Mouse (Mus musculus): ENCODE measurements at regions not wholly inside any gene's neighbourhood (a gene's known extent, or its start where the extent isn't known, plus 50 kb on each side); places are given as distances from the start of the nearest gene placed in this dataset.

- DNase-seq = no peak
These were observed 342.1 kb downstream of the Lpin1 start for GRCm38 (mm10) chr12:16268621-16269165.

DNA sequence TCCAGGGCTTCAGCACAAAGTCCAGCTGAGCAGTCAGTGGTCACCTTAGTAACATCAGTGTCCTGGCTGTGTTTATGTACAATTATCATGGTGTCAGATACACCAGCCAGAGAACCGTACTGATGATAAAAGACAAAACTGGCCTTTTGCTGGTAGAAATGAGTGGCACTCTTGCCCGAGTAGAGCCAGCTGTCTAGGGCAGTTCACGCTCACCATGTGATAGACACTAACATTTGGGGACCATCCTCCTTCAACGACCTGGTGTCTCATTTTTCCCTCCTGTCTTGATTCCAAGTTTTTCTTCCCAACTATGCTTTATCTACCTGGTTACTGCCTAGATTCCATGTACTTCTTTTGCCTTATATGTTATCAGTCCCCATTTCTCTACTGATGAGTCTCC lies 349.3 kb downstream of the Lpin1 start:
- no peak for DNase-seq

- no peak for DNase-seq
These were observed 349.8 kb downstream of the Lpin1 start for GRCm38 (mm10) chr12:16260981-16261380.

GRCm38 (mm10) chr12:16260501-16260900 lies 350.3 kb downstream of the Lpin1 start:
- no peak for DNase-seq

- DNase-seq = no peak
These were observed 360.1 kb downstream of the Lpin1 start for GRCm38 (mm10) chr12:16250621-16251020.

DNA sequence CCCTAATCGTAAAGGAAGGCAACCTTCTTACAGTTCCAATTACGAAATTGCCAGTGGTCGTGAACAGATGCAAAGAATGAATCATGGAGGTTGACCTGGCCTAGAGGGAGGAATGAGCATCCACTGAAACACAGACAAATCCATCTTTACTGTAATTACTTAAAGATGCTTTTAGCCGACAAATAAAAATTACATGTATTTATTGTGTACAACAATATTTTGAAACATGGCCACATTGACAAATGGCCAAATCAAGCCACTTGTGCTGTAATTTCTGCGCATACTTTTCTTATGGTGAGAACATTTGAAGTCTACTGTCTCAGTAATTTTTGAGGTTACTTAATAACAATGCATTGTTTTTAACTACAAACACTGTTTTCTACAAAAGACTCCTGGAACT lies 360.7 kb downstream of the Lpin1 start:
- DNase-seq = no peak

GRCm38 (mm10) chr12:16239792-16240191 lies 371.0 kb downstream of the Lpin1 start:
- no peak for DNase-seq

GRCm38 (mm10) chr12:16237498-16237897 lies 373.3 kb downstream of the Lpin1 start:
- DNase-seq = peak; percentile 64 to 68

- no peak for DNase-seq
These were observed 377.2 kb downstream of the Lpin1 start for GRCm38 (mm10) chr12:16233559-16233958.

DNA sequence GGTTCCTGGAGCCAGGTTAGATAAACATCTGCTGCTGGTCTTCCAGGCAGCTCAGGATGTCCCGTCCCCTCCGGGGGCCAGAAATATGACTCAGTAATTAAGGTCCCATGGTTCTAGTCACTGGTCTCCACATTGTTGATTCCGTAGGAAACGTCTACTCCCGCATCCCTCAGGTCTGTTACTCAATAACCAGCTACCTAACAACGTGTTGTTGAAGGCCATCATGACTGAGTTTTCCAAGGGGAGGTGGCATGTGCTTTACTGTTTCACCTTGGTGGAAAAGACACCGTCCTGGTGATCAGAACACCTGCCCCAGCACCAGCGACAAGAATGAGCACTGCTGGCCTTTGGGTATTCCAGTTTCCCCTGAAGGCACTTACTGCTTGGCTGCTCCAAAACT lies 377.9 kb downstream of the Lpin1 start:
- no peak for DNase-seq

DNA sequence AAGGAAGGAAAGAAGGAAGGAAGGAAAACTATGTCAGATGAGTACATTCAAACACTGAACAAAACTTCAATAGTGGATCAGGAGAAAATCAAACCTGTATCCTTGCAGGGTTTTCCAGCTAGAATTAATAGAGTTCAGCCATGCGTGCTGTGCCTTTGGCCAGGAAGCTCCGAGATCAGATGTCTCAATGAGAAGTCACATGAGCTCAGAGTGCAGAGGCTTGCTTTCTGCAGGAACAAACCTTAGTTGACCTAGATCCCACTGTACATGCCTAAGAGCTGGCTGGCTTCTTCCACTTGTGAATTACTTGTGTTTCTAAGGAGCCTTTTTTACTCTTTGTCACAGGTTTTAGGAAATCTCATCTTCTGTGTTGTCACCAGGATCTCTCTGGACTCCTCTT lies 378.7 kb downstream of the Lpin1 start:
- peak in 1 of 2 experiments; percentile 27 for DNase-seq

GRCm38 (mm10) chr12:16231093-16231492 lies 379.7 kb downstream of the Lpin1 start:
- no peak for DNase-seq

GRCm38 (mm10) chr12:16225428-16225827 lies 385.3 kb downstream of the Lpin1 start:
- no peak for DNase-seq

GRCm38 (mm10) chr12:16222836-16223450 lies 387.8 kb downstream of the Lpin1 start:
- DNase-seq = peak; percentile 20 to 36

DNA sequence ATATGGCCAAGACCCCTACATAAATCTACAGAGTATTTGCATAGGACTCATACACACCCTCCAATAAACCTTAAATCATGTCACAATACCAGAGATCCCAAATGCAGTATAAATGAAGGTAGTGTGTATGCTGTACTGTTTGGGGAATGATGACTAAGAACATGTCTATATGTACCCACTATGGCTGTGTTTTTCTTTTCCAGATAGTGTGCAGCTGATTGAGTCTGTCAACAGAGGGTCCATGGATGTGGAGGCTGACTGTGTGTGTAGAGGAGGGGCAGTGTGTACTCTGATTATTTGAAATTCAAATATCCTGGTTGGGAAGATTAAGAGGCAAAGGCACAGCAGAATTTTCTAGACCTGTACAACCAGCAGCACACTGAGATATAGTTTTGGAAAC lies 388.6 kb downstream of the Lpin1 start:
- no peak for DNase-seq

DNA sequence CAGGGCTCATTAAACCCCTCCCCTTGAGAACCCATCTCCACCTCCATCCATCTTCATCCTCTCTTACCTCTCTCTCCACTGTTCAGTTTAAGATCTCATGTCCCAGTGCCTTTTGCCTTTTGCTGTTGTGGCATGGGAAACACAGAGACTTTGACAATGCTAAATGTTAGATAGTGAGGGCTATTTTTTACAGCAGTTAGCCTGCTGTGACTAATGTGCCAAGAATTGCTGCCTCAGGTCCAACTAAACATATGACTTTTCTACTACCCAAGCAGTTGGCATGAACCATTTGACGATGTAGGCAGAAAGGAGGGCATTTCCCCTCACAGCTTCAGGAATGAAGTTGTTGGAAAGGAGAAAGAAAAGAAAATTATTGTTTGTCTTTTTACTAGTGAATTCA lies 389.6 kb downstream of the Lpin1 start:
- DNase-seq = no peak

- no peak for DNase-seq
These were observed 390.2 kb downstream of the Lpin1 start for GRCm38 (mm10) chr12:16220561-16220960.

DNA sequence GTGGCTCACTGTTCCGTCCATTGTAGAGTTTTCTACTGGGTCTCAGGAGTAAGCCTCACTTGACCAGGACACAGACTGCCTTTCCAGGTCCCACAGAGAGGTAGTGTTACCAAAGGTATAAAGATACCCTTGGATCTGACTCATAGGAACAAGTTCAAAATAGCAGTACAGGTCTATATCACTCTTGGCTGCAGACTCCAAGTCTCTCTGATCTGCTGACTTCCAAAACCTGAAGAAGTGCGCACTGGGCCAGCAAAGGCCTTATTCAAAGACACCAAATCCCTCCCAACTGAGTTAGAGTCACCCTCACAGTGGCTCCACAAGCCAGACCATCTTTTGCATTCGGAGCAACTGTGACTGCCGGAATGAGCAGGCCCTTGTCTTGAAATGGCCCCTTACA lies 391.9 kb downstream of the Lpin1 start:
- DNase-seq = no peak

GRCm38 (mm10) chr12:16210553-16210952 lies 393.8 kb upstream of the Trib2 start:
- no peak for DNase-seq

GRCm38 (mm10) chr12:16210111-16210510 lies 393.4 kb upstream of the Trib2 start:
- no peak for DNase-seq

- DNase-seq = no peak
These were observed 388.2 kb upstream of the Trib2 start for GRCm38 (mm10) chr12:16204941-16205340.

- DNase-seq = no peak
These were observed 380.2 kb upstream of the Trib2 start for GRCm38 (mm10) chr12:16196917-16197316.

DNA sequence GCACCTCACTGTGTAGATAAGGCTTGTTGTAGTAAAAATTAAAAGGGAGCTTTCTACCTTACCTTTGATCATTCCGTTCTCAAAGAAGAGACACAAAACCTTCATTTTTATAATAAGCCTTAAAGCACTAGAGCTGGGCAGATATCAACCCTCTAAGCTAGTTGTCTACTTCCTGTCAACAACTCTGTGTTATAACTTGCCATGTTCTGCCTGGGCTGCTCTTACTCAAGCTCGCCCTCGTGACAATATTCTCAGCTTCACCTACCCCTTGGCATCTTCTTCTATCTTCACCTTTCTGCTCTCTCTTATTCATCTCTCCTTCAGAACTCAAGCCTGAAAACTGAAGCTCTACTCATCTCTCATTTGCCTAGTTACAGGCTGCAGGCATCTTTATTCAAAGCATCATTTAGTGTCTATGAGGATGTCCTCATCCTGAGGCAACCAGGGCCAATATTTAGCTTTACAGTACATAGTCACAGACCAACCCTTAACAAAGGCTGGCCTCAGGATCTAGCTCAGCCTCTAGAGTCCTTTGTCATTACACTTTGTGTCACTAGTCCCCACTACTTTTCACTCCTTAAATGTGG lies 375.2 kb upstream of the Trib2 start:
- no peak for DNase-seq

DNA sequence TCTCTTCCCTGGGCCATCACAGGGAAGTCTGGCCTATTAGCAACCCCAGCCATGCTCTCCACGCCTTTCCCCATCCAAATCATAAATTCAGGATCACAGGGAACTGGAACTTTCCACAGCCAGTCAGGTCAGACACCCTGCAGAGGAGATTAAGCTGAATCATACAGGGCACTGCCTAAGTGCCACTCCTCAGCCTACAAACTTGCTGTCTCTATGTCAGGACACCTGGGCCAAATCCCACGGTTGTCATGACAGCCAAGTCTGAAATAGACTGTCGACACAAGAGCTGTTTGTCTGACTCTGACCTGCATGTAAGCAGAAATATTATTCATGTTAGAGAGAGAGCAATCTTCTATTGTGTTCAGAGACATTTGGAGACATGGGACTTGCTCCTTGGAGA lies 374.0 kb upstream of the Trib2 start:
- DNase-seq = no peak

GRCm38 (mm10) chr12:16189441-16189840 lies 372.7 kb upstream of the Trib2 start:
- DNase-seq = no peak
